Mouse (Mus musculus): ENCODE results near the gene Ncoa7. TPM values are rescaled to one million over a fixed set of nuclear protein-coding genes. Genes with fewer than 3 reads are reported as not detected.
"Not testable (repeated sequence)": the region's sequence is repeated elsewhere in the genome, so short reads cannot be mapped to it uniquely, and the experiment has no call there.

The Ncoa7 gene
- polyA plus RNA-seq, 1 experiment from 2014 or later: 11.2 TPM

GRCm38 (mm10) chr10:30679756-30680155 lies 123.4 kb downstream of the Ncoa7 start:
- H3K9ac ChIP-seq: no peak overlapping the region
- H3K4me1 ChIP-seq: no peaks in the 10 kb centered on the region
- H3K36me3 ChIP-seq: no peaks in the 10 kb centered on the region
- WGBS: 95% methylated on average over 2 of the region's 2 CpGs
- no peak for ATAC-seq (ENCODE audit: low FRiP score, low read depth)
- no peak overlapping the region for H3K4me3 ChIP-seq
- H3K4me2 ChIP-seq (replicated peaks): no peak overlapping the region
- H3K9me3 ChIP-seq: no peaks in the 10 kb centered on the region
- H3K27ac ChIP-seq: no peak overlapping the region
- no peaks in the 10 kb centered on the region for H3K27me3 ChIP-seq (replicated peaks)

GRCm38 (mm10) chr10:30678051-30678450 lies 125.1 kb downstream of the Ncoa7 start:
- Histone ChIP-seq H3K4me3 (no peak overlapping the region), H3K4me2 (replicated peaks) (no peak overlapping the region), H3K27me3 (replicated peaks) (no peaks in the 10 kb centered on the region), H3K4me1 (no peaks in the 10 kb centered on the region), H3K9me3 (no peaks in the 10 kb centered on the region), H3K36me3 (no peaks in the 10 kb centered on the region), H3K27ac (no peak overlapping the region), H3K9ac (no peak overlapping the region)
- ATAC-seq (ENCODE audit: low FRiP score, low read depth): no peak
- WGBS: 67% methylated on average over 2 of the region's 2 CpGs

- no peaks in the 10 kb centered on the region for H3K27me3 ChIP-seq (replicated peaks)
- H3K4me1 ChIP-seq: no peaks in the 10 kb centered on the region
- ATAC-seq (ENCODE audit: low FRiP score, low read depth): no peak
- no peak overlapping the region for H3K4me2 ChIP-seq (replicated peaks)
- no peak overlapping the region for H3K4me3 ChIP-seq
- no peak overlapping the region for H3K9ac ChIP-seq
- H3K9me3 ChIP-seq: no peaks in the 10 kb centered on the region
- H3K27ac ChIP-seq: no peak overlapping the region
- 97% methylated on average over 3 of the region's 3 CpGs for WGBS
- H3K36me3 ChIP-seq: no peaks in the 10 kb centered on the region; the same call in 1 of the 2 replicates
Measured at GRCm38 (mm10) chr10:30674825-30675224, 128.3 kb downstream of the Ncoa7 start.

- ATAC-seq (ENCODE audit: low FRiP score, low read depth): no peak
- WGBS: 93% methylated on average over 2 of the region's 2 CpGs
- H3K4me1 ChIP-seq: no peaks in the 10 kb centered on the region
- H3K9me3 ChIP-seq: no peaks in the 10 kb centered on the region
- no peak overlapping the region for H3K4me3 ChIP-seq
- no peak overlapping the region for H3K9ac ChIP-seq
- H3K4me2 ChIP-seq (replicated peaks): no peak overlapping the region
- no peaks in the 10 kb centered on the region for H3K27me3 ChIP-seq (replicated peaks)
- H3K27ac ChIP-seq: no peak overlapping the region
- no peaks in the 10 kb centered on the region; the same call in 1 of the 2 replicates for H3K36me3 ChIP-seq
Measured at GRCm38 (mm10) chr10:30666580-30666979, 136.5 kb downstream of the Ncoa7 start.

- Histone ChIP-seq H3K4me3 (no peak overlapping the region), H3K27ac (no peak overlapping the region), H3K4me1 (peaks cover 2% of the 10 kb centered on the region; the same call in 1 of the 2 replicates), H3K27me3 (replicated peaks) (no peaks in the 10 kb centered on the region), H3K36me3 (no peaks in the 10 kb centered on the region), H3K9ac (no peak overlapping the region), H3K9me3 (no peaks in the 10 kb centered on the region), H3K4me2 (replicated peaks) (no peak overlapping the region)
- 91% methylated on average over 6 of the region's 6 CpGs for WGBS
- no peak for ATAC-seq (ENCODE audit: low FRiP score, low read depth)
Measured at GRCm38 (mm10) chr10:30660564-30661328, 142.4 kb downstream of the Ncoa7 start.

GRCm38 (mm10) chr10:30655655-30656054 lies 147.5 kb downstream of the Ncoa7 start:
- no peak for ATAC-seq (ENCODE audit: low FRiP score, low read depth)
- Histone ChIP-seq H3K36me3 (no peaks in the 10 kb centered on the region; the same call in none of the 2 replicates), H3K4me1 (peaks cover 7% of the 10 kb centered on the region; the same call in 1 of the 2 replicates), H3K4me3 (no peak overlapping the region; the same call in 1 of the 2 replicates), H3K9me3 (no peaks in the 10 kb centered on the region), H3K27ac (no peak overlapping the region), H3K27me3 (replicated peaks) (no peaks in the 10 kb centered on the region), H3K9ac (no peak overlapping the region), H3K4me2 (replicated peaks) (peak overlapping the region; percentile 42)
- 7% methylated on average over 5 of the region's 5 CpGs for WGBS

GRCm38 (mm10) chr10:30647681-30648080 lies 155.4 kb downstream of the Ncoa7 start:
- no peak overlapping the region for H3K27ac ChIP-seq
- no peaks in the 10 kb centered on the region for H3K9me3 ChIP-seq
- no peak overlapping the region for H3K4me2 ChIP-seq (replicated peaks)
- H3K4me1 ChIP-seq: no peaks in the 10 kb centered on the region
- ATAC-seq (ENCODE audit: low FRiP score, low read depth): peak; percentile 63; the same call in 1 of the 2 replicates
- 12% methylated on average over 2 of the region's 2 CpGs for WGBS
- H3K4me3 ChIP-seq: no peak overlapping the region
- no peaks in the 10 kb centered on the region for H3K27me3 ChIP-seq (replicated peaks)
- H3K36me3 ChIP-seq: no peaks in the 10 kb centered on the region; the same call in 1 of the 2 replicates
- no peak overlapping the region for H3K9ac ChIP-seq

GRCm38 (mm10) chr10:30638216-30638615 lies 164.9 kb downstream of the Ncoa7 start:
- no peak for ATAC-seq (ENCODE audit: low FRiP score, low read depth)
- Histone ChIP-seq H3K27me3 (replicated peaks) (no peaks in the 10 kb centered on the region), H3K4me2 (replicated peaks) (no peak overlapping the region), H3K4me3 (no peak overlapping the region), H3K36me3 (no peaks in the 10 kb centered on the region), H3K4me1 (no peaks in the 10 kb centered on the region), H3K27ac (no peak overlapping the region), H3K9me3 (no peaks in the 10 kb centered on the region), H3K9ac (no peak overlapping the region)
- WGBS: 84% methylated on average over 3 of the region's 3 CpGs

- H3K9ac ChIP-seq; H3K27me3 ChIP-seq (replicated peaks); H3K36me3 ChIP-seq; H3K4me2 ChIP-seq (replicated peaks); H3K4me3 ChIP-seq; H3K4me1 ChIP-seq; H3K27ac ChIP-seq; H3K9me3 ChIP-seq; ATAC-seq (ENCODE audit: low FRiP score, low read depth): not testable (repeated sequence)
- 79% methylated on average over 1 of the region's 1 CpGs for WGBS
Measured at GRCm38 (mm10) chr10:30636474-30637154, 166.5 kb downstream of the Ncoa7 start.

GRCm38 (mm10) chr10:30632718-30633117 lies 170.4 kb downstream of the Ncoa7 start:
- Histone ChIP-seq H3K27me3 (replicated peaks) (no peaks in the 10 kb centered on the region), H3K4me1 (no peaks in the 10 kb centered on the region), H3K9me3 (no peaks in the 10 kb centered on the region), H3K27ac (no peak overlapping the region), H3K4me2 (replicated peaks) (no peak overlapping the region), H3K36me3 (no peaks in the 10 kb centered on the region), H3K9ac (no peak overlapping the region), H3K4me3 (no peak overlapping the region)
- no peak for ATAC-seq (ENCODE audit: low FRiP score, low read depth)
- 97% methylated on average over 1 of the region's 1 CpGs for WGBS

GRCm38 (mm10) chr10:30629977-30630376 lies 173.1 kb downstream of the Ncoa7 start:
- Histone ChIP-seq H3K36me3 (no peaks in the 10 kb centered on the region), H3K4me1 (no peaks in the 10 kb centered on the region), H3K9ac (no peak overlapping the region), H3K4me3 (no peak overlapping the region), H3K9me3 (no peaks in the 10 kb centered on the region), H3K27ac (no peak overlapping the region), H3K27me3 (replicated peaks) (no peaks in the 10 kb centered on the region), H3K4me2 (replicated peaks) (no peak overlapping the region)
- no peak for ATAC-seq (ENCODE audit: low FRiP score, low read depth)

GRCm38 (mm10) chr10:30629513-30629912 lies 173.6 kb downstream of the Ncoa7 start, which contains the start of gene Hint3:
Hint3 (minus strand) TSS chr10:30629632.
- no peaks in the 10 kb centered on the region for H3K36me3 ChIP-seq
- no peaks in the 10 kb centered on the region for H3K27me3 ChIP-seq (replicated peaks)
- H3K4me1 ChIP-seq: no peaks in the 10 kb centered on the region
- 84% methylated on average over 3 of the region's 3 CpGs for WGBS
- H3K4me2 ChIP-seq (replicated peaks): no peak within 1 kb of the TSS
- no peak within 1 kb of the TSS for H3K27ac ChIP-seq
- no peaks in the 10 kb centered on the region for H3K9me3 ChIP-seq
- H3K9ac ChIP-seq: no peak within 1 kb of the TSS
- ATAC-seq (ENCODE audit: low FRiP score, low read depth): no peak
- no peak within 1 kb of the TSS for H3K4me3 ChIP-seq

Data from neural tube, embryonic 12.5 days (tissue).